Mouse (Mus musculus) kidney, adult 18-20 months (tissue): ENCODE results near the gene Plekhh3.

ENCODE experiments used
- DNase-seq: peaks from one replicate; pipeline ENCODE4 v3.0.0; 2021

The Plekhh3 gene

DNA sequence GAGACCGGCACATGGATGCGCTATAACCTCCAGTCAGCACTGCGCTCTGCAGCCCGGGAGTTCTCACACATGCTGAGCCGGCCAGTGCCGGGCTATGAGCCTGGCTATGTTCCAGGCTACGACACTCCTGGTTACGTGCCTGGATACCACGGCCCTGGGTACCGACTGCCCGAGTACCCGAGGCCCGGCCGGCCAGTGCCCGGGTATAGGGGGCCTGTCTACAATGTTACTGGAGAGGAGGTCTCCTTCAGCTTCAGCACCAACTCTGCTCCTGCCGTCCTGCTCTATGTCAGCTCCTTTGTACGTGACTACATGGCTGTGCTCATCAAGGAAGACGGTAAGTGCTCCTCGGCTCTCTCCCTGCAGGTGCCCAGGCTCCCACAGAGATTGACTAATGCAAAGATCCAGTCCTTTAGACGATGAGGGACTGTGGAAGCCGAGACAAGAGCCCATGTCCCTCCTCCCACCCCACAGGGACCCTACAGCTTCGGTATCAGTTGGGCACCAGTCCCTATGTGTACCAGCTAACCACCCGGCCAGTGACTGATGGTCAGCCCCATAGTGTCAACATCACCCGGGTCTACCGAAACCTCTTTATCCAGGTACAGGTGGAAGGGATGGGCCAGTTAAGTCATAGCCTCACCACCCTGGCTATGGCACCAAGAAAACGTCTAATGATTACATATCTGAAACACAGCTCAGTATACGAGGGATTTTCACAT lies 15.5 kb upstream of the Plekhh3 start:
- DNase-seq, result no peak

DNA sequence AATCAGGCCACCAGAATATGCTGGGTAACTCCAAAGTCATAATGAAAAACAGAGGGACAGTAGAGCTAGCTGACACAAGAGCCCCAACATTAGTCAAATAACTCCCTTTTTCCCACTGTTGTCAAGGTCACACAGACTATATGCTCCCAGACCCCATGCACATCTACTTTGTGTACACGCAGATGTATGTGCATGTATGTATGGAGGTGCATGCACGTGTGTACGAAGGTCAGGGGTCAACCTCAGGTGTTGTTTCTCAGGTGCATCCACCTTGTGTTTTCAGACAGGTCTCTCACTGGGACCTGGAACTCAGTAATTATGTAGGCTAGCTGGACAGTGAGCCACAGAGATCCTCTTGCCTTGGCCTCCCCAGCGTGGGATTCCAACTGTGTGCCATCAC lies 14.3 kb upstream of the Plekhh3 start:
- DNase-seq, result no peak

DNA sequence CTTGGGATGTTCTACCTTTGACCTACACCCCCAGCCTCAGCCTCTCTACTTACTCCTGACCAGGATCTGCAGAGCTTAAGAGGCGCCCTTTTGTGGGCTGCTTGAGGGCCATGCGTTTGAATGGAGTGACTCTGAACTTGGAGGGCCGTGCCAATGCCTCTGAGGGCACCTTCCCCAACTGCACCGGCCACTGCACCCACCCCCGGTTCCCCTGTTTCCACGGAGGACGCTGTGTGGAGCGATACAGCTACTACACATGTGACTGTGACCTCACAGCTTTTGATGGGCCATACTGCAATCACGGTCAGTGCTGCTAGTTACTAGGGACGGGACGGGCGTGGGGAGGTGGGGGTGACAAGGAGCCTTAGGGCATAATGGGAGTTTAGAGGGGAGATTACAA lies 13.8 kb upstream of the Plekhh3 start:
- DNase-seq, result no peak

DNA sequence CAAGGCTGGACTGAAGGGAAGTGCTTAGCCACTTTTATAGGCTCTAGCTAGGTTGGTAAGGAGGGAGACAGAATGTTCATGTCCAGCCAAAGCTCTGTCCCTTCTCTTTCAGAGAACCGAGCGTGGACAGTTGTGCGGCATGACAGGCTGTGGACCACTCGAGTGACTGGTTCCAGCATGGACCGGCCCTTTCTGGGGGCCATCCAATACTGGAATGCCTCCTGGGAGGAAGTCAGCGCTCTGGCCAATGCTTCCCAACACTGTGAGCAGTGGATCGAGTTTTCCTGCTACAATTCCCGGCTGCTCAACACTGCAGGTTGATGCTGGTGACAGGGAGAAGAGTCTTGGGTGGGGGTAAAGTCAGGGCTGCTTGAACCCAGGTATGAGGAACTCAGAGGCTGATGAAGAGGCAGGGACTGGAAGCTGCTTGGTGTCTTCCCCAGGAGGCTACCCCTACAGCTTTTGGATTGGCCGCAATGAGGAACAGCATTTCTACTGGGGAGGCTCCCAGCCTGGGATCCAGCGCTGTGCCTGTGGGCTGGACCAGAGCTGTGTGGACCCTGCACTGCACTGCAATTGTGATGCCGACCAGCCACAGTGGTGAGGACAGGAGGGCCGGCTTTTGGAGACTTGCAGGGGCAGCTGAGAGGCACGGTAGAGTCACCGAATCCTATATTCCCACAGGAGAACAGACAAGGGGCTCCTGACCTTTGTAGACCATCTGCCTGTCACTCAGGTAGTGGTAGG lies 11.8 kb upstream of the Plekhh3 start:
- DNase-seq, result no peak

DNA sequence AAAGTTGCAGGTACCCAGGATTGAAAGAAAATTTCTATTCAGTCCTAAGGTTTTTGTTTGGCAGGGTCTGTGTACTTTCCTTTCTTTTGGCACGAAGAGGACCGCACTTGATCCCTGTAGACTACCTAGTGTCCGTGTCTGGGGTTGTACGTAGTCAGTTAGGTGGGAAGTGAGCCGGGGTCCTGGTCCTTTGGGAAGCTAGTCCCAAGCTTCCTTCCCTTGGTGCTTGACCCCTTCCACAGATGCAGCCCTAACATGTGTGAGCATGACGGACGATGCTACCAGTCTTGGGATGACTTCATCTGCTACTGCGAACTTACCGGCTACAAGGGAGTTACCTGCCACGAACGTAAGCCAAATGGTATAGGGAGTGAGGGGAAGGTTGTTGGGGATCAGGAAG lies 10.8 kb upstream of the Plekhh3 start:
- no peak for DNase-seq

DNA sequence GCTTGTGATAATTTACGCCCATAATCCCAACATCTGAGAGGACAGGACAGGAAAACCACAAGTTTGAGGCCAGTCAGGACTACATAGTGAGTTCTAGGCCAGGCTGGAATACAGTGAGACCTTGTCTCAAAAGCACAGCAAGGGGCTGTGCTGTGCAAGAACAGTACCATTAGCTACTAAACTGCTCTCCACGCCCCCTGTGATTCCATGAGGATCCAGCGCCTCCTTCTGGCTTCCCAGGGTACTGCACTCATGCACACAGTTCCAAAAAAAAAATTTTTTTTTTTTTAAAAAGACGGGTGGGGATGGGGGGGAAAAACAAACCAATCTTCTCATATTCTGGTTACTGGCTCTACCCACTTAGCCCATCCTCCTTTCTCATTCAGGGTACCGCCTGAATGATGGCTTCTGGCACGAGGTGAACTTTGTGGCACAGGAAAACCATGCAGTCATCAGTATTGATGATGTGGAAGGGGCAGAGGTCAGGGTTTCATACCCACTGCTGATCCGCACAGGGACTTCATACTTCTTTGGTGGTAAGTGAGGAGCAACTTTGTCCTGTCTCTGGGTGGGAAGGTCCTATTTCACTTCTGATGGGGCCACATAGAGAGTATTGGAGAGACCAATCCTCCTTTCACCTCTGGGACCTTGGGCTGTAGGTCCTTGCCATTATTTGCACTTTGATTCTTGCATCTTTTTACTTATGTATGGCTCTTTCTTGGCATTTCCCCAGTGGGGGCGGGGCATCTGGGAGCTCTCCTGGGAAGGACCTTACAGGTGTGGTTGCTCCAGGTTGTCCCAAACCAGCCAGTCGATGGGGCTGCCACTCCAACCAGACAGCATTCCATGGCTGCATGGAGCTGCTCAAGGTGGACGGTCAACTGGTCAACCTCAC lies 9.9 kb upstream of the Plekhh3 start:
- peak; percentile 68 for DNase-seq

DNA sequence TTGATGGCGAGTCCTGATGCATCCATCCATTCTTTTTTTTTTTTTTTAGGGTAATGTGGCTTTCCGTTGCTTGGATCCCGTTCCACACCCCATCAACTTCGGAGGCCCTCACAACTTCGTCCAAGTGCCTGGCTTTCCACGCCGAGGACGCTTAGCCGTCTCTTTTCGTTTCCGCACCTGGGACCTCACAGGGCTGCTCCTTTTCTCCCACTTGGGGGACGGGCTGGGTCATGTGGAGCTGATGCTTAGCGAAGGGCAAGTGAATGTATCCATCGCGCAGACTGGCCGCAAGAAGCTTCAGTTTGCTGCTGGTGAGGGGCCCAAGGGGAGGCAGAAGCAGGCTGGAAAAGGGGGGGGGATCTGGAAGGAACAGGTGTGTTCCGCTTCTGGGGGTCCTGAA lies 9.1 kb upstream of the Plekhh3 start:
- DNase-seq, result no peak

DNA sequence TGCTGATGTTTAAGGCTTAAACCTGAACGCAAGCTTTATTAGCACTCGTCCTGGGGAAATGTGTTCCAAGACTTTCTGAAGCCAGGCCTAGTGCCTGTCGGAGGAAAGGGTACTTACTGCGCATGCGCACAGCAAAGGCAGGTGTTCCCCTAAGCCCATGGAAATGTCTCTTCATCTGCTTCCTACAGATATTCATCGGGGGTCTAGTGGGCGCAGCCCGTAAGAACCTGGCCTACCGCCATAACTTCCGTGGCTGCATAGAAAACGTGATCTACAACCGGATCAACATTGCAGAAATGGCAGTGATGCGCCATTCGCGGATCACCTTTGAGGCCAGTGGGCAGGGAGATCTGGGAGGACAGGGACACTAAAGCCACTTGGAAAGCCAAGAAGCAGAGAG lies 8.2 kb upstream of the Plekhh3 start:
- no peak for DNase-seq

DNA sequence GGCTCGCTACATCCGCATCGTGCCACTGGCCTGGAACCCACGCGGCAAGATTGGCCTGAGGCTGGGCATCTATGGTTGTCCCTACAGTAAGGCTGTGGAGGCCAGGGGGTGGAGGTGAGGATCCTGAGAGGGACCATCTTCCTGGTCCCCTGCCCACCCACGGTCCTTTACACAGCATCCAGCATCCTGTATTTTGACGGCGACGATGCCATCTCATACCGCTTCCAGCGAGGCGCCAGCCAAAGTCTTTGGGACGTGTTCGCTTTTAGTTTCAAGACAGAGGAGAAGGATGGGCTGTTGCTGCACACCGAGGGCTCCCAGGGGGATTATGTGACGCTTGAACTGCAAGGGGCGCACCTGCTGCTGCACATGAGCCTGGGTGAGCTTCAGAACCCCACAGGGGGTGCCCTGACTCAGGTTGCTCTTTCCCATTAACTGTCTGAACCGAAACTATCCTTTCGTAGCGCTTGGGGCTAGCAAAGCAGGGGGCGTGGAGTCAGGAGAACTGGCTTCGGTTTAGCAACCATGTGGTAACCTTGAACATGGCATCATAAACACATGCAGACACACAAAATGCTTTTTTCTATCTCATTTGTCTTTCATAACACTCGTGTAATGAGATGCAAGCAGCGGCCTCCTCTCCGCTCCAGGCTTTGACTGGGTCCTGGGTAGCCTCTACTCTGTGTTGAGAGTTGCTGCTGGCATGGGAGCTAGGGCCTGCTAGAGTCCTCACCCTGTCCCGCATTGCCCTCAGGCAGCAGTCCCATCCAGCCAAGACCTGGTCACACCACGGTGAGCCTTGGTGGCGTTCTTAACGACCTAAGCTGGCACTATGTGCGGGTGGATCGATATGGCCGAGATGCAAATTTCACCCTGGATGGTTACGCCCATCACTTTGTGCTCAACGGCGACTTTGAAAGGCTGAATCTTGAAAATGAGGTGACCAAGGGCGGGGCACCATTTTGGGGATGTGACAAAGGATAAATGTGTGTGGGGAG lies 7.2 kb upstream of the Plekhh3 start:
- DNase-seq, result no peak

DNA sequence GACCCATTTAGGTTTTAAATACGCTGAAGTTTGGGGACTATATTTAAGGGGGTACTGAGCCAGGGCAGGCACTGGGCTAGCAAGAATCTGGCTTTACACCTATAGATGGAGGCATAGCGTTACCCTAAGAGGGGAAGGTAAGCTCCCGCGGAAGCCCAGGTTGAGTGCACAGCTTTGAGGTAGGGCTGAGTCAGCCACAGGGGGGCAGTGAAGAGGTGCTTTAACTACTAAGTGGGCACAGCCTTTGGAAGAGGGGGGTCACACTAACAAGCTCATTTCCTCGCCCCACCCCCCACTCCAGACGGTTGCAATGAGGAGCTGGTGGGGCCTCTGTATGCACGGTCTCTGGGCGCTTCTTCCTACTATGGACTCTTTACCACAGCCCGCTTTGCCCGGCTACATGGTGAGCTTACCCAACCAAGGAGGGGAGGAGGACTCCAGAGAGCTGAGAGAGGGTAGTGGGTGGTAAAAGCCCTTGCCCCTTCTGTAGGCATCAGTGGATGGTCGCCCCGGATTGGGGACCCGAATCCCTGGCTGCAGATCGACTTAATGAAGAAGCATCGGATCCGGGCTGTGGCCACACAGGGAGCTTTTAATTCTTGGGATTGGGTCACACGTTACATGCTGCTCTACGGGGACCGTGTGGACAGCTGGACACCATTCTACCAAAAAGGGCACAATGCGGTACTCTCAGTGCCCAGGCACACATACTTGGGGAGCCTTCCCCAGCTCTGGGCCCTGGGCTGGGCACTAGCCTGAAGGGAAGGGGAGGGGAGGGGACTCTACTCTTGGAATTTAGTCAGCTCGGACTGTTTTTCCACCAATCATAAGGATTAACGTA lies 6.0 kb upstream of the Plekhh3 start:
- peak; percentile 68 for DNase-seq

DNA sequence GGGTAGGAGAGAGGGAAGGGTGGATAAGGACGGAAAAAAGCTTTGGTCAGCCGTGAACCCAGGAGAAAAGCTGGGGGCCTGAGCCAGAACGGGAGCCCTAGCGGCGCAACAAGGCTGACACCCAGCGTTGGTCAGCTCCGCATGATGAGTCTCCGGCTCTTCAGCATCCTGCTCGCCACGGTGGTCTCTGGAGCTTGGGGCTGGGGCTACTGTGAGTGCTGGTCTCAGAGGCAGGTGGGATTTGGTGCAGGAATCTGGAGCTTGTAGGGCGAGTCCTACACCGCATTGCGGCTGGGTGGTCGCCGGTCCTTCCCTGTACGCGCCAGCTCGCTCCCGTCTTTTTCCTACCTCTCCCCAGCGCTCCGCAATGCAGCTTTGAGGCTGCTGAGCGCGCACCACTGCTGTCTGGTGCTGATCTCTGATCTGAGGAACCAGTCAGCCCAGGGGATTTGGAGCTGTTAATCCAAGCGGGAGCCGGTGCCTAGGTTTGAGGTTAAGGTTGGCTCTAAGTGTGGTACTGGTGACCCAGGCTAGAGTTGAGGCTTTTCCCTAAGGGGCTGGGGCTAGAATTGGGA lies 5.1 kb upstream of the Plekhh3 start:
- no peak for DNase-seq

DNA sequence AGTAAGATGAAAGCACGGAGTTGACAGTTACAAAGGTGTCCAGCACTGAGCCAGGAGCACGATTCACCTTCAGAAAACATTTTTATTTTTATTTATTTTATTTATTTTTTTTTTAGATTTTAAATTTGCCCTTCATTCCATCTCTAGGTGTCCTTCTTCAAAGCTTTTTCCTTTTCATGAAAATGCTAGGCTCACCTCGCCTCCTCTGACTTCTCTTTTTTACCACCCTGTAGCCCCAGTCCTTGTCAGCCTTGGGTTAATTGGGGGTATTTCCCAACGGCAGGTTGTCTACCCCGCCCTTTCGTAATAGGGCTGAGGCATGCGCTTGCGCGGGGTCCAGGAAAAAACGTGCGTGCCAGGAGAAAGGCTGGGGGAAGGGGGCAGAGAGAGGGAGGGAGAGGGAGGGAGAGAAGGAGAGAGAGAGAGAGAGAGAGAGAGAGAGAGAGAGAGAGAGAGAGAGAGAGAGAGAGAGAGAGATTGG lies 4.5 kb upstream of the Plekhh3 start:
- no peak for DNase-seq

DNA sequence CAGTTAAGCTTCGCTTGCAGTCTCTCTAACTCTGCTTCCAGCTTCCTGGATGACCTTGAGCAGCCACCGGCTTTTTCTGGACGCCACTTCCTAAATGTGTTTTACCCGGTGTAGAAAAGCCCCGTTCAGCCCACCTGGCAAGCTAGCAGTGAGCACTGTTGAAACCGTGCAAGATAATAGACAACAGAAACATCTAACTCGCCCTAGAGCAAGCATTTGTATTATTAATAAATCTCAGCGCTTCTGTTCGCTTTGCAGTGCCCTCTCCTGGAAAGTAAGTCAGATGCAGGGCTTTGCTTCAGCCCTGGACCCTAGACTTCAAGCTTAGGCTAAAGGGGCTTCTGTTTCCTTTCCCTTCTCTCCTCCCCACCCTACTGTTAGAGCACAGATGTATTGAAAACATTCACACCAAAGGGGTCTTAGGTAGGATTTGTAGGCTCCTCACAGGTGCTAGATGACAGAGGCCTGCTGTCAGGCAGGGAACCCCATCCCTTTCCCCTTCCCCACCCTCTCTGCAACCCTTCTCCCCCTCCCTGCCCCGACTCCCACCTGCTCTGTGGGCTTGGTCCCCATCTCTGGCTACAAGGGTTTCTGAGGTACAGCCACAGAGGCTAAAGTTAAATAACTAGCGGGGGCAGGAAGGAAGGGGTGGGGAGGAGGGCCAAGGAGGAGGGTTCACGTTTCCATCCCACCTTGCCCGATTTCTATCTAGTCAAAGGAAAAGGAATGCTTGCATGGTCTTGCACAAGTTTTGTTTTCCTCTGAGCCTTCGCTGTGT lies 3.9 kb upstream of the Plekhh3 start, which contains the start of gene Ccr10:
Gene Ccr10, minus strand, starts transcription at position 593 of the 778 bp plus-strand sequence.
- peak; percentile 42 for DNase-seq

DNA sequence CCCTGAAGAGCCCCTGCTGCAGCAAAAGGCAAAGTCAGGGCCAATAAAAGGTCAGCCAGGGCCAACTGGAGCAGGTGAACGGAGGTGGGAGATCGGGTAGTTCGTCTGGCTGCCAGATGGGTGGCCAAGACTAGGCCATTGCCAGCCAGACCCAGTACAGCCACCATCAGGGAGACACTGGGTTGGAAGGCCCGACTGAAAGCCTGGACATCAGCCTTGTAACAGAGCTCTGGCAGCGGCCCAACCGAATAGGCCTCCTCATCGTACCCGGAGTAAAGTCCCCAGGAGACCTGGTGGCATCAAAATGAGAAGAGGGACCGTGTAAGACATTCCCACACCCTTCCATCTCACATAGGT lies 3.2 kb upstream of the Plekhh3 start:
- DNase-seq, result no peak

DNA sequence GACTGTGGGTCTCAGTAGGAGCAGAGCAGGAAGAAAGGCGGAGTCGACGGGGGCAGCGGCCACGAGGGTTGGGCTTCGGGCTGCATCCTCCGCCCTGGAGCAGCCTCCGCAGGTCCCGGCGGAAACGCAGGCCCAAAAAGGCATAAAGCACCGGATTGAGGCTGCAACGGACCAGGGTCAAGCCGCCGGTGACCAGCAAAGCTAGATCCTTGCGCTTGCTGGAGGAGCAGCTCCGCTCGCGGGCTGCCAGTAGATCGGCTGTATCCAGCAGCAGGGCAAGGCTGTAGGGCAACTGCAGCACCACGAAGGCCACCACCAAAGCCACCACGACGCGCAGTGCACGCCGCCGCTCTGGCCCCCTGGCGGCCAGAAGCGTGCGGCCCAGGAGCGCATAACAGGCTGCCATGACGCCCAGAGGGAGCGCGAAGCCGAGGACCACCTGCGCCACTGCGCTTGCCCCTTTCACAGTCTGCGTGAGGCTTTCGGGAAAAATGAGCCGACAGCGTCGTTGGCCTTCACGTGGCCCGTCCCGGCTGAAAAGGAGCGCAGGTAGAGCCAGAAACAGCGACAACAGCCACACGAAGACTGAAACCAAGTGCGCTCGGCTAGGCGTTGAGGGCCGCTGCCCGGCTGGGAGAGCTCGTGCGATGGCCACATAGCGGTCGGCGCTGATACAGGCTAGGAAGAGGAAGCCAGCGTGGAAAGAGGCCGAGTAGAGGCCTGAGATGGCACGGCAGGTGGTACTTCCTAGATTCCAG lies 2.7 kb upstream of the Plekhh3 start:
- peak; percentile 85 for DNase-seq

DNA sequence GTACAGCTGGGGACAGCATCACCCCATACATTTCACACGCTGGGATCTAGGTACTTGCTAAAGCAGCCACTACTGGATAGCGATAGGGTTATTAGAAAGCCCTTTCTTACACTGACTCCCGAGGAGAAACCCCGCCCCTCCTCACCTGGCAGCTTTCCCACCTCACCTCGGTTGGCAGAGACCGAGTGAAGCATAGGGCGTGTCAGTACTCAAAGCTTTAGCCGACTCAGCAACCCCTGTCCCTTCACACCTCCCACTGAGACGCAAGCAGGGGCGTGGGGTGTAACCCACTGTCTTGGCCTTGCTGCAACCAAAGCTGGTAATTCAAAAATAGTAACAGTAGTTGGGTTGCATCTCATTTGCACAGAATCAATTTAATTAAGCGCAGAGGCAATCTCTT lies 2.0 kb upstream of the Plekhh3 start:
- DNase-seq, result peak; percentile 84

DNA sequence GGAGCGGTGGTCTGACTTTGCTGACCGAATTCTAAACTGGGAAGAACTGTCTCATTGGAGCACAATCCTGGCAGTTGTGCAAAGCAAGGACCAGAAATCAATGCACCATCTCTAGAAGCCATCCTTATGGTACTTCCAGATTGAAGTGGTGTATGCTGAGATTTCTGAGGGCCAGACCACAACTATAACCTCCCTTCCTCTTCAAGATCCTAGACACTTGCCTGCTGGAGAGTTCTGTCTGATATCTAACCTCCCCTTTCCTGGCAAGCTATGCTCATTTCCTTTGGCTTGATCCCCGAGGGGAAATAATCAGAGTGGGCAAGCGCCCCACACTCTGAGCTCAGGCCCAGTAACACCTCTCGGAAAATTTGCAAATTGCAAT lies 1.3 kb upstream of the Plekhh3 start:
- DNase-seq, result no peak

DNA sequence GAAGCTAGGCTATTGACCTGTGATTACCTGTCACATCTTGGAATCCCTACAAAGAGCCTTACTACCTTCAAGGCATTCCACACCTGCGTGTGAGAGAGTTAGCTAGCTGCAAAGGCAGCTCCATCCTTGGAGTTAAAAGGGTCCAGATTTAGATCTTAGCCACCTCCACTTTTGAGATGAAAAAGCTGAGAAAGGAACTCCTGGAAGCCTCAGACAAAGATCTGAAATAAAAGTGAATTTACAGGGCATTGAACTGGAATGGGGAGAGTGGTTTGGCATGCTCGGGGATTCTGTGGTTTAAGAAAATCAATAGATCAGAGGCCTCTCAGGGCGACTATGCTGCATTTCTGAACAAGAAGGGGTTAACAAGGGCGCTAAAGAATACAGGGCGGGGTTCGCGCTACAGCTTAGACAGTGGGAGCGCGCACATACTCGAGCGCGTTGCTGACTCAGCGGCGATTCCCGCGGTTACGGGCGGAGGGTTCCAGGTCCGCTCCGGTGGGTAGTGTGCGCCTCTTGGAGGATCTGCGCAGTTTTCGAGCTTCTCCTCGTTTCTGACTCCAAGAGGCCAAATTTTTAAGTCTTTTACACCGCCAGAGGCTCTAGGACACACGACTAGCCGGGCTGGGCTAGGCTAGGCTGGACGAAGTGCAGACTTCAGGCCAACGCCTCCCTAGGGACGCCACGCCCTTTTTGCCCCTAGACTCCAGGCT lies 726 bp upstream of the Plekhh3 start:
- DNase-seq, result peak; percentile 78
